Mouse (Mus musculus) Patski (cell line): Measurements from ENCODE around the gene Crabp2. TPM values are rescaled to one million over a fixed set of nuclear protein-coding genes. Genes with fewer than 3 reads are reported as not detected.
A peak's percentile ranks its signal among the peaks of the same experiment; 100 is the strongest.

Source experiments
- ATAC-seq: fragments of 100-300 bp; one replicate; pipeline ENCODE4 v1.8.0; 2021
- CTCF ChIA-PET: fragments of 350-600 bp; sonication (Branson Sonifier 250); formaldehyde crosslinking; loops from one replicate; lab custom pipeline; 2022; ENCODE audit warnings: inconsistent platforms; lab: Charles Lee
- POLR2A ChIA-PET: fragments of 350-600 bp; sonication (Branson Sonifier 250); formaldehyde crosslinking; loops from one replicate; lab custom pipeline; 2022; ENCODE audit warnings: antibody characterized with exemption, inconsistent platforms; lab: Charles Lee
- DNase-seq: peaks from one replicate; pipeline ENCODE4 v3.0.0-alpha.2; 2011; ENCODE audit warnings: low read depth, low spot score
- H3K27me3 ChIP-seq: fragments of 371-371 bp; one replicate; pipeline ENCODE4 v1.5.1; 2021
- CTCF ChIP-seq: fragments of 100-300 bp; IDR thresholded peaks from one replicate; pipeline ENCODE4 v1.5.1; 2021
- in situ Hi-C: fragments of 300-500 bp; cut with MboI; formaldehyde crosslinking; loops from 3 replicates; pipeline ENCODE4 v1.11.1; 2018; ENCODE audit warnings: low pct_unique_long_range_greater_than_20kb, mixed read lengths
- polyA plus RNA-seq: library from polyadenylated mRNA; unstranded; gene quantifications from one replicate; pipeline ENCODE4 v1.2.3, GENCODE M21; 2021

Gene Crabp2
- polyA plus RNA-seq, 1 experiment from 2014 or later: 0.59 TPM

DNA sequence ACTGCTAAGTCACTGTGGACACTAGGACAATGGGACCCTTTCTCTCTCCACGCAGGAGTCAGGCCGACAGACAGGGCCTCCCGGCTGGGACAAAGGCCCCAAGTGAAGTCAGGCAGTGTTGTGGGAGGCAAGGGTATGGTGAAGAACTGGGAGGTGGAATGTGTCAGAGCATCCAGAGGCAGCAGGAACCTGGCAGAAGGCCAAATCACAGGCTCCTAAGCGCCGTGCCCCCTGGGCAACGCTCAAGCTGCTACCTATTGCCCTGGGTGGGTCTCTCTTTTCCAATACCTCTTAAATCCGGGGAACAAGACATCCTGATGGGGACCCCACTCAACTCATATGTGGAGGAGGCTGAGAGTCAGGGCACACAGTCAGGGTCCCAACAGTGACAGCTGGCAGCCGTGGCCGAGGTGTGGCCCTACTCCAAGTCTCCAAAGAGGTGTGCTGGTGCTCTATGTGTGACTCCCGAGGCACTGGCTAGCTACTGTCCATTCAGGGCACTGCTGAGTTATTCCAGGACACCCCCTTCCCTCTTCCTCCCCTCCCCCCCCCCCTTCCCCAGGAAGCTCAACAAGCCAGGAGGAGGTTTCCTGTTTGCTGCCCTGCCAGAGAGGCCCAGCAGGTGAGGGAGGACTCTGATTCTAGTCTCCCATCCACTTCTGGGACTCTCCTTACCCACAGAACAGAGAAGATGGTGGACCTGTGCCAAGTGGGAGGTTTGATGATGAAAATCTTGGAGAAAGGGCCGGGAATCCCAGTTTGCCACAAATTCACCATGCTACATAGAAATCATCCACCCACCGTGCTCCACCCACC lies 37.2 kb downstream of the Crabp2 start:
- no peak for ATAC-seq
- no peak for TF ChIP-seq CTCF
- peak; percentile 68 for DNase-seq
- ChIA-PET CTCF (interaction anchor here (1.1 to 18.5 kb wide), 6 partner anchors 12 to 87 kb away, joined by 3 to 437 read pairs (median 7); partner anchors contain the start of gene Nes), POLR2A (interaction anchor here (1.4 to 9.4 kb wide), 2 partner anchors 13 to 49 kb away, joined by 6 to 96 read pairs; partner anchors contain the start of gene Nes)
- H3K27me3 ChIP-seq: peaks cover 9% of the 10 kb centered on the region
- in situ Hi-C loops: loop anchor here (5.0 kb wide), 1 partner anchor 43 kb away; no protein-coding TSS in a partner anchor

GRCm38 (mm10) chr3:87986868-87987267 lies 38.4 kb downstream of the Crabp2 start:
- POLR2A ChIA-PET: interaction anchor here (0.6 to 9.4 kb wide), 5 partner anchors 14 to 1434 kb away, joined by 3 to 96 read pairs (median 3); partner anchors contain the start of gene Nes
- peak; percentile 69 for ATAC-seq
- in situ Hi-C loops: loop anchor here (5.0 kb wide), 1 partner anchor 45 kb away; no protein-coding TSS in a partner anchor

DNA sequence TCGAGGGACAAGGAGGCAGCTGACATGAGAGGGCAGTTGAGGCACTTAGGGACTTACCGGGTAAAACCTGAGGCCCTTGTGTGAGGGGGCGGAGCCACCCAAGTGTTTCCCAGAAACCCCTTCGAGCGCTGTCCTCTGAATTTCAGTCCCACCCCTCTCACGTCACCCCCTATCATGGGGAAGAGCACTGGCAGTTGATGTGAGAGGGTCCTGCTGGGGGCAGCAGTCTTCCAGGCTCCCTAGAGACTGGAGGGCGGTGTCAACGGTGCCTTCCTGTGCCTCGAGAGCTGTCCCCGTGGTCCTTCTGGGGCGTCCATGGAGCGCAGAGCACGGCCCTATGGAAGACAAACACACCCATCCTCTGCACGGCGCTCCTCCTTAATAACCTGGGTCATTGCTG lies 39.2 kb downstream of the Crabp2 start:
- DNase-seq (no peak), ATAC-seq (no peak)
- H3K27me3 ChIP-seq: peaks cover 27% of the 10 kb centered on the region
- TF ChIP-seq CTCF: no peak
- in situ Hi-C loops: loop anchor here (5.0 kb wide), 1 partner anchor 45 kb away; no protein-coding TSS in a partner anchor
- ChIA-PET CTCF (interaction anchor here (0.7 to 18.5 kb wide), 27 partner anchors 9 to 154 kb away, joined by 3 to 437 read pairs (median 5); partner anchors contain the start of genes Iqgap3, Mef2d, Nes and Prcc), POLR2A (interaction anchor here (0.6 to 9.4 kb wide), 3 partner anchors 15 to 1433 kb away, joined by 3 to 96 read pairs (median 5); partner anchors contain the start of gene Nes)

More at GRCm38 (mm10) chr3:87986868-87987267, 38.4 kb downstream of the Crabp2 start:
- TF ChIP-seq CTCF: no peak
- peak; percentile 99 for DNase-seq
- peaks cover 20% of the 10 kb centered on the region for H3K27me3 ChIP-seq
- CTCF ChIA-PET: interaction anchor here (0.6 to 18.5 kb wide), 38 partner anchors 8 to 256 kb away, joined by 3 to 437 read pairs (median 4); partner anchors contain the start of genes Crabp2, Iqgap3, Mef2d and Nes

GRCm38 (mm10) chr3:87988068-87988467 lies 39.6 kb downstream of the Crabp2 start:
- DNase-seq: no peak
- no peak for TF ChIP-seq CTCF
- H3K27me3 ChIP-seq: peaks cover 31% of the 10 kb centered on the region
- CTCF ChIA-PET: interaction anchor here (1.1 to 18.5 kb wide), 8 partner anchors 10 to 87 kb away, joined by 3 to 437 read pairs (median 6); partner anchors contain the start of gene Nes
- in situ Hi-C loops: loop anchor here (5.0 kb wide), 1 partner anchor 46 kb away; no protein-coding TSS in a partner anchor
- POLR2A ChIA-PET: interaction anchor here (0.8 to 9.4 kb wide), 3 partner anchors 16 to 52 kb away, joined by 3 to 96 read pairs (median 5); partner anchors contain the start of gene Nes
- ATAC-seq: no peak

DNA sequence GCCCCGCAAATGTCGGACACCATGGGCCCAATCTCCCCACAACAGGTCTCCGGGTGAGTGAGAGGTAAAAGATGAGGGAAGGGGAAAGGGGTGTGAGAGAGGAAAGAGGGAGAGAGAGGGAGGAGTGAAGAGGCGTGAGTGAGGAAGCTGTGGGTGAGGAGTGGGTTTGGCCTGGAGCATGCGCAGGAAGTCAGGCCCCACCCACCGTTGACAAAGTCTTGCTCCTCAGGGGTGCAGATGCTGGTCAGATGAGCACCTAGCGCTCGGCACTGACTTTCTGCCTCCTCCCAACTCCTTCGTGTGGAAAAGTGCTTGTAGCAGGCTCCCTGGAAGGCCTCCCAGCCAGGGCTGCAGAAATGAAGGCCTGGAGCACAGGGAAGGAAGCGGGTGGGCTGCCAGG lies 41.5 kb downstream of the Crabp2 start:
- peaks cover 45% of the 10 kb centered on the region for H3K27me3 ChIP-seq
- DNase-seq (no peak), ATAC-seq (no peak)
- TF ChIP-seq CTCF: no peak
- in situ Hi-C loops: loop anchor here (5.0 kb wide), 1 partner anchor 48 kb away; no protein-coding TSS in a partner anchor
- ChIA-PET POLR2A (interaction anchor here (1.9 kb wide), 1 partner anchor 20 kb away, joined by 7 read pairs; the partner anchor contains the start of gene Nes), CTCF (interaction anchor here (1.1 to 18.5 kb wide), 4 partner anchors 12 to 54 kb away, joined by 3 to 437 read pairs (median 8); partner anchors contain the start of gene Nes)

DNA sequence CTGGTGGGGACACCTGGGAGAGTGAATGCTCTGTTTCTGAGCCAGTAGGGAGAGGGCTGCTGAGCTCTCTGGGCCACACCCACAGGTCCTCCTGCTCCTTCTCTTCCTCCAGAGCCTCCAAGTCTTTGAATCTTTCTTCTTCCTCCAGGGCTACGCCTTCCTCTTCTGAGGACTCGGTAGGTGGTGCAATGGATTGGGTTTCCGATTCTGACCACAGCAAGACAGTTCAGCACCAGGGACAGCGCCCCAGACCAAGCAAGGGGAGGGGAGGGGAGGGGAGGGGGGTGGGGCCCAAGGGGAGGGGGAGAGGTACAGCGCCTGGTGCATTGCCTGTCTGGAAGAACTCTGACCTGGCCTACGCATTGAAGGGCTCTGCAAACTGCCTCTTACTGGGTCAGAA lies 45.0 kb downstream of the Crabp2 start:
- ATAC-seq: no peak
- ChIA-PET CTCF (interaction anchor here (18.5 kb wide), 1 partner anchor 27 kb away, joined by 437 read pairs; the partner anchor contains the start of gene Nes), POLR2A (no interaction called here)
- TF ChIP-seq CTCF: no peak
- in situ Hi-C loops: no loop called here
- peaks cover 78% of the 10 kb centered on the region for H3K27me3 ChIP-seq
- DNase-seq: no peak

DNA sequence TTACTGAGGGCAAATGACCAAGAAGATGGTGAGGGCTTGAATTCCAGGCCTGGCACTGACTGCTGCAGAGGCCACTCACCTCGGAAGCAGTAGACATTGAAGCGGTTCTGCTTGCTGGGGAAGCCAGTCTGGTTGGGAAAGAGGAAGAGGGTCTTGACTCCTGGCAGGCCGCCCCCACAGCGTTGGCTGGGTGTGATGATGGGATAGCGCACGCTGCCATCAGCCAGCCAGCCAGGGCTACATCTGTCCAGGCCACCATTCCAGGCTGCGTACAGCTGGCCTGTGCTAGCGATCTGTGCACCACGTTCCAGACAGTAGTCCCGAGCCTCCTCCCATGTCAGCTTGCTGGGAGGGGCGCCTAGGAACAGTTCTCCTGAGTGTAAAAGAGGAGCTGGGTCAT lies 46.9 kb downstream of the Crabp2 start:
- in situ Hi-C loops: no loop called here
- ChIA-PET CTCF (interaction anchor here (18.5 kb wide), 1 partner anchor 29 kb away, joined by 437 read pairs; the partner anchor contains the start of gene Nes), POLR2A (interaction anchor here (0.9 kb wide), 1 partner anchor 67 kb away, joined by 3 read pairs; no protein-coding TSS in a partner anchor)
- no peak for DNase-seq
- TF ChIP-seq CTCF: no peak
- H3K27me3 ChIP-seq: peaks cover 90% of the 10 kb centered on the region
- no peak for ATAC-seq

DNA sequence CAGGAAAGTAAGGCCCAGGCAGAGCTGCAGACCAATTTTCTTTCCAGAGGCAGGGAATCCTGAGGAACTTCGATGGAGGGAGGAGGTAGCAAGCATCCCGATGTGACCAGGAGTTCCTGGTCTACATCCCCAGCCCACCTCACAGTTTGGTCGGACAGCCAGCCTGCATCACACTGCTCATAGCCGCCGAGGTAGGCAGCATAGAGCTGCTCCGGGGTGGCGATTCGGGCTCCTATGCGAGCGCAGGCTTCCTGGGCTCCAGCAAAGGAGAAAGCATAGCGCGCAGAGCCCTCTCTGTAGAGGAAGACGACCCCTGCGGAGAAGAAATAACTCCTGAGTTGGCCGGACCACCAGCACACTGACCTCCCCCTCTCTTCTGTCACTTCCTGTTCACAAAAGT lies 47.9 kb downstream of the Crabp2 start:
- ATAC-seq: no peak
- CTCF ChIA-PET: no interaction called here
- no peak for TF ChIP-seq CTCF
- no peak for DNase-seq
- H3K27me3 ChIP-seq: peaks cover 89% of the 10 kb centered on the region
- in situ Hi-C loops: no loop called here
- POLR2A ChIA-PET: no interaction called here

GRCm38 (mm10) chr3:87996971-87997614 lies 48.6 kb downstream of the Crabp2 start:
- ATAC-seq (no peak), DNase-seq (no peak)
- H3K27me3 ChIP-seq: peaks cover 89% of the 10 kb centered on the region
- ChIA-PET POLR2A (no interaction called here), CTCF (interaction anchor here (1.3 to 2.0 kb wide), 2 partner anchors 10 to 14 kb away, joined by 5 to 7 read pairs; no protein-coding TSS in a partner anchor)
- no peak for TF ChIP-seq CTCF
- in situ Hi-C loops: no loop called here
